Mouse (Mus musculus): ENCODE measurements at regions not wholly inside any gene's neighbourhood (a gene's known extent, or its start where the extent isn't known, plus 50 kb on each side); places are given as distances from the start of the nearest gene placed in this dataset.

GRCm38 (mm10) chr12:25245661-25246060, 148.7 kb upstream of the Id2 start:
- Histone ChIP-seq H3K9ac (ENCODE audit: low read depth, low read length) (no peak overlapping the region), H3K4me1 (ENCODE audit: control insufficient read depth, insufficient read depth, low read length) (peaks cover 4% of the 10 kb centered on the region), H3K27me3 (ENCODE audit: control insufficient read depth, insufficient read depth, low read length) (no peaks in the 10 kb centered on the region), H3K4me3 (no peak overlapping the region), H3K27ac (no peak overlapping the region), H3K36me3 (ENCODE audit: control insufficient read depth, insufficient read depth, low read length) (no peaks in the 10 kb centered on the region), H3K79me2 (replicated peaks; ENCODE audit: control insufficient read depth, insufficient read depth, low read length) (no peaks in the 10 kb centered on the region)
- intact Hi-C loops (cut with DNase I): no loop called here
- TF ChIP-seq EP300 (IDR thresholded peaks at IDR 0.05; ENCODE audit: insufficient read depth, low read depth, low read length): no peak
- TF ChIP-seq POLR2A (IDR thresholded peaks at IDR 0.05; ENCODE audit: insufficient read depth, low read depth, low read length): no peak
- TF ChIP-seq CTCF (IDR thresholded peaks at IDR 0.05): no peak
- DNase-seq: no peak
- 65% methylated on average over 5 of the region's 5 CpGs for WGBS

GRCm38 (mm10) chr12:25245251-25245650, 148.3 kb upstream of the Id2 start:
- H3K4me3 ChIP-seq: no peak overlapping the region
- TF ChIP-seq CTCF (IDR thresholded peaks at IDR 0.05) (no peak), POLR2A (IDR thresholded peaks at IDR 0.05; ENCODE audit: insufficient read depth, low read depth, low read length) (no peak), EP300 (IDR thresholded peaks at IDR 0.05; ENCODE audit: insufficient read depth, low read depth, low read length) (no peak)
- H3K27ac ChIP-seq: no peak overlapping the region
- intact Hi-C loops (cut with DNase I): no loop called here
- peaks cover 4% of the 10 kb centered on the region for H3K4me1 ChIP-seq (ENCODE audit: control insufficient read depth, insufficient read depth, low read length)
- DNase-seq: no peak
- no peaks in the 10 kb centered on the region for H3K79me2 ChIP-seq (replicated peaks; ENCODE audit: control insufficient read depth, insufficient read depth, low read length)
- no peak overlapping the region for H3K9ac ChIP-seq (ENCODE audit: low read depth, low read length)
- WGBS: 65% methylated on average over 5 of the region's 5 CpGs
- H3K36me3 ChIP-seq (ENCODE audit: control insufficient read depth, insufficient read depth, low read length): no peaks in the 10 kb centered on the region
- H3K27me3 ChIP-seq (ENCODE audit: control insufficient read depth, insufficient read depth, low read length): no peaks in the 10 kb centered on the region

- intact Hi-C loops (cut with DNase I): no loop called here
- Histone ChIP-seq H3K36me3 (ENCODE audit: control insufficient read depth, insufficient read depth, low read length) (no peaks in the 10 kb centered on the region), H3K27ac (no peak overlapping the region), H3K27me3 (ENCODE audit: control insufficient read depth, insufficient read depth, low read length) (no peaks in the 10 kb centered on the region), H3K4me3 (no peak overlapping the region), H3K79me2 (replicated peaks; ENCODE audit: control insufficient read depth, insufficient read depth, low read length) (no peaks in the 10 kb centered on the region), H3K4me1 (ENCODE audit: control insufficient read depth, insufficient read depth, low read length) (peaks cover 4% of the 10 kb centered on the region), H3K9ac (ENCODE audit: low read depth, low read length) (no peak overlapping the region)
- DNase-seq: no peak
- WGBS: 97% methylated on average over 1 of the region's 1 CpGs
- TF ChIP-seq CTCF (IDR thresholded peaks at IDR 0.05) (no peak), EP300 (IDR thresholded peaks at IDR 0.05; ENCODE audit: insufficient read depth, low read depth, low read length) (no peak), POLR2A (IDR thresholded peaks at IDR 0.05; ENCODE audit: insufficient read depth, low read depth, low read length) (no peak)
Measured at GRCm38 (mm10) chr12:25244666-25245065, 147.7 kb upstream of the Id2 start.

- H3K4me3 ChIP-seq: no peak overlapping the region
- H3K9ac ChIP-seq (ENCODE audit: low read depth, low read length): no peak overlapping the region
- H3K79me2 ChIP-seq (replicated peaks; ENCODE audit: control insufficient read depth, insufficient read depth, low read length): no peaks in the 10 kb centered on the region
- intact Hi-C loops (cut with DNase I): no loop called here
- H3K27ac ChIP-seq: no peak overlapping the region
- H3K36me3 ChIP-seq (ENCODE audit: control insufficient read depth, insufficient read depth, low read length): no peaks in the 10 kb centered on the region
- no peaks in the 10 kb centered on the region for H3K27me3 ChIP-seq (ENCODE audit: control insufficient read depth, insufficient read depth, low read length)
- WGBS: 78% methylated on average over 1 of the region's 1 CpGs
- no peak for TF ChIP-seq CTCF (IDR thresholded peaks at IDR 0.05)
- no peak for TF ChIP-seq EP300 (IDR thresholded peaks at IDR 0.05; ENCODE audit: insufficient read depth, low read depth, low read length)
- TF ChIP-seq POLR2A (IDR thresholded peaks at IDR 0.05; ENCODE audit: insufficient read depth, low read depth, low read length): no peak
- peaks cover 4% of the 10 kb centered on the region for H3K4me1 ChIP-seq (ENCODE audit: control insufficient read depth, insufficient read depth, low read length)
- DNase-seq: no peak
Measured at GRCm38 (mm10) chr12:25243901-25244300, 147.0 kb upstream of the Id2 start.

- H3K9ac ChIP-seq (ENCODE audit: low read depth, low read length): no peak overlapping the region
- intact Hi-C loops (cut with DNase I): no loop called here
- 79% methylated on average over 3 of the region's 3 CpGs for WGBS
- H3K4me1 ChIP-seq (ENCODE audit: control insufficient read depth, insufficient read depth, low read length): peaks cover 2% of the 10 kb centered on the region; the same call in 1 of the 2 replicates
- H3K36me3 ChIP-seq (ENCODE audit: control insufficient read depth, insufficient read depth, low read length): no peaks in the 10 kb centered on the region
- TF ChIP-seq EP300 (IDR thresholded peaks at IDR 0.05; ENCODE audit: insufficient read depth, low read depth, low read length) (no peak), CTCF (IDR thresholded peaks at IDR 0.05) (no peak), POLR2A (IDR thresholded peaks at IDR 0.05; ENCODE audit: insufficient read depth, low read depth, low read length) (no peak)
- no peaks in the 10 kb centered on the region for H3K79me2 ChIP-seq (replicated peaks; ENCODE audit: control insufficient read depth, insufficient read depth, low read length)
- H3K27ac ChIP-seq: no peak overlapping the region
- no peak for DNase-seq
- H3K27me3 ChIP-seq (ENCODE audit: control insufficient read depth, insufficient read depth, low read length): no peaks in the 10 kb centered on the region
- H3K4me3 ChIP-seq: no peak overlapping the region
Measured at GRCm38 (mm10) chr12:25242369-25242768, 145.4 kb upstream of the Id2 start.

- Histone ChIP-seq H3K79me2 (replicated peaks; ENCODE audit: control insufficient read depth, insufficient read depth, low read length) (no peaks in the 10 kb centered on the region), H3K4me3 (no peak overlapping the region), H3K27me3 (ENCODE audit: control insufficient read depth, insufficient read depth, low read length) (no peaks in the 10 kb centered on the region), H3K27ac (no peak overlapping the region), H3K36me3 (ENCODE audit: control insufficient read depth, insufficient read depth, low read length) (no peaks in the 10 kb centered on the region), H3K9ac (ENCODE audit: low read depth, low read length) (no peak overlapping the region), H3K4me1 (ENCODE audit: control insufficient read depth, insufficient read depth, low read length) (peaks cover 2% of the 10 kb centered on the region; the same call in 1 of the 2 replicates)
- WGBS: 81% methylated on average over 3 of the region's 3 CpGs
- intact Hi-C loops (cut with DNase I): no loop called here
- TF ChIP-seq POLR2A (IDR thresholded peaks at IDR 0.05; ENCODE audit: insufficient read depth, low read depth, low read length) (no peak), CTCF (IDR thresholded peaks at IDR 0.05) (no peak), EP300 (IDR thresholded peaks at IDR 0.05; ENCODE audit: insufficient read depth, low read depth, low read length) (no peak)
- DNase-seq: no peak
Measured at GRCm38 (mm10) chr12:25241675-25242074, 144.7 kb upstream of the Id2 start.
